Mouse (Mus musculus) ZHBTc4 (cell line): Measurements from ENCODE around the gene Ccr1.

Source experiments
- DNase-seq: peaks from one replicate; pipeline ENCODE4 v3.0.0-alpha.2; 2011; ENCODE audit warnings: low read depth, low spot score

Ccr1 gene

DNA sequence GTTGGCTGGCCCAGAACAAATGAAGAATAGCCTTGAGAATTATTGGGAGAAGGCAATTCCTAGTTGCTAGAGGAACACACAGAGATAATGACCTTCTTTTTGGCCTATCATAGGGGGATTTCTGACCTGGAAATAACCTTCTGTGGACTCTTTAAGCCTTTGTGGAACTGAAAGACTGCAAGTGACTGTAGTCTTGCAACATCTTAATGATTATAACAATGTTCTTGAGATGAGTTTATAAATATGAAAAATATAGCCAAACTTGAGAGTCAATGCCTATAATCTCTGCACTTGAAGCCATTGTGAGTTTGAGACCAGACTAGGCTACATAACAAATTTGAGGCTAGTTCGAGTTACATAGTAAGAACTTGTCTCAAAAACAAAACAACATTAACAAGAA is 11.6 kb downstream of the Ccr1 start:
- DNase-seq = no peak

DNA sequence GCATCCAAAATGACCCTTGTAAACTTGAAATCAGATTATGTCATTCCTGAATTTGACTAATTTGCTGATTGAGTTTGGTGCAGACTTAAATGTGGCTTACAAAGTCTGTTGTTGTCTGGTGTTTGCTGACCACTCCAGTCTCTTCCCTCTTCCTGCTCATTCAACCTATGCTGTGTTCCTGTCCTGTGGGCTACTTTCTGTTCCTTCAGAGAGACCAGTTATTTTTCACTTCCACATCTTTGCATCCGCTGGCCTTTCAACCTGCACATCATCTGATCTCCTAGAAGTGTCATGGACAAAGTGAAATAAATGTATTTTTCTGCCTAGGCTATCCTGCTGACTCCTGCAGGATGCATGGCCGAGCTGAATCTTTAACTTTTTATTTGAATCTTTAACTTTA is 14.9 kb downstream of the Ccr1 start:
- no peak for DNase-seq

DNA sequence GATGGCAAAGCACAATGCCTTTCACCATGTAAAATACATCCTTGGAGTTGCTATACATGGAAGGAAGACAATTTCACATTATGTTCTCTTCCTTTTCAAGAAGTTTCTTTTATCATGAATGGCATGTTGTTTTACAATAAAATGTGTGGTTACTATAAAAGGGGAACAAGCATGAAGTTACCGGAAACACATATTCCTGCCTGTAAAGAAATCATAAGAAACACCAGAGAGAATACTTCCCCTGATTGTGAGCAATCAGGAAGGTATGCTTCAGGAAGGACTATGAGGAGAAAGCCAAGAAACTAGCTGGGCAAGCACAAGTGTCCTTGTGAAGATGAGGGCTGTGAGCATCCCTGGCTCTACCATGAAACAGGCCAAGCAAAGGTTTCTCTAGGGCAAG is 17.3 kb downstream of the Ccr1 start:
- no peak for DNase-seq

DNA sequence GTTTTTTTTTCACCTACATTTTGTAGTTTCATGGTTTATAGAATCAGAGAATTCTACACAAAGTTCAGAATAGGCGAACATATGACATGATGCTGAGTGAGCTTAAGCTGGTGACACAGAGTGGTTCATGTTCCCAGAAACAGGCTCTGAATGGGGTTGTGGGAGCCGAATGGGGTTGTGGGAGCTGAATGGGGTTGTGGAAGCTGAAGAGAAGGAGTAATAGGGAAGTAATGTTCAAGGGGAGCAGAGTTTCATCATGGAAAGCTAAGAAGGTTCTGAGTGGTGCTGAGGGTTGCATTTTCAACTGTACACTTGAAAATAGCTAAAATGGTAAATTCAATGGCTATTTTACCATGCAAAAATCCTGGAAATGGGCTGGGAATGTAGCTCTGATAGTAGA is 19.1 kb downstream of the Ccr1 start:
- no peak for DNase-seq

DNA sequence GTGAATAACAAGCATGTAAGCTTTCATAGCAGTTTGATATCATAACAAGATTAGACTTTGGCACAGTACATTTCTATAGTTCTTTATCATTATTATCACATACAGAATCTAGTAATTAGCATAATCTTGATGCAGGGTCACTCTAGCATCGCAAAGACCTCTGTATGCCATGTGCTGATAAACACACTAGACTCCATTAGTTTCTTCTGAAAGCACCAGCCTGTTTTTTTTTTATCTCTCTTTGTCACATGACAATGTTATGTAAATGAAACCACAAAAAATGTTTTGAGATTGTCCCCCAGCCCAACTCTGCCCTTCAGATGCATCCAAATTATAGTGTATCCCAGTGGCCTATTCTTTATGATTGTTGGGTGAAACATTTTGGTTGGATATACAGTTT is 20.7 kb downstream of the Ccr1 start:
- no peak for DNase-seq

DNA sequence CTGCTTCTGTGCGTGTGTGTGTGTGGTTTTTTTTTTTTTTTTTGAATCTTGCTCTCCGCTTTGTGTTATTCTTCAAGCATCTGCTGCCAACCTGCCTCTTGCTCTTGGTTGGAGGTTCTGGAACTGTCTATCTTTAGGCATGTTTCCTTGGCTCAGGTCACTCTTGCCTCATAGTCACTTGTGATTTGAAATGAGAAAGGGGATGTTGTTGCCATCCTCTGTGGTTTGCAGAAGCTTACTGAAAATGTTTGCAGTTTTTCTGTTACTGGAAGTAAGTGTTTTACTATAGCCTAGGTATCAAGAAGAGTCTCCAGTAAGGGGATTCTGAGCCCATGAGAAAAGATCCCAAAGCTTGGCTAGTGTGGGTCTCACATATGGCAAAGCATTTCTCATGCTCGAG is 26.5 kb downstream of the Ccr1 start:
- no peak for DNase-seq

DNA sequence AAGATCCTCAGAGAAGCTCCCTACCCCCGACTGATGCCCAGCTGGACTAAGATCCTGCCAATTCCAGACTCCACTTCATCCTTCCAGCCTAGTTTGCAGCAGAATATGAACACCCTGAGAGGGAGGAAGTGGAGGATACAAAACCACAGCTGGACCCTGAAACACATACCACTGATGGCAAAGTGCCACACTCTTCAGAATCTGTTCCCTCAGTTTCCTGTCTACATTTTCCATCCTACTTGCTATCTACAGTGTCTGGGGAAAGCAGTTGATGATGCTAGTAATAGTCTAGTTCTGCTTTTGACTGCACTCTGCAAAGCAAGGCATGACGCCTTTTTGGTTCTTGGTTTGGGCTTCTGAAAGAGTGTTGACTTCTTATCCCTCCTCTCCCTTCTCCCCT is 27.2 kb downstream of the Ccr1 start:
- DNase-seq = no peak

DNA sequence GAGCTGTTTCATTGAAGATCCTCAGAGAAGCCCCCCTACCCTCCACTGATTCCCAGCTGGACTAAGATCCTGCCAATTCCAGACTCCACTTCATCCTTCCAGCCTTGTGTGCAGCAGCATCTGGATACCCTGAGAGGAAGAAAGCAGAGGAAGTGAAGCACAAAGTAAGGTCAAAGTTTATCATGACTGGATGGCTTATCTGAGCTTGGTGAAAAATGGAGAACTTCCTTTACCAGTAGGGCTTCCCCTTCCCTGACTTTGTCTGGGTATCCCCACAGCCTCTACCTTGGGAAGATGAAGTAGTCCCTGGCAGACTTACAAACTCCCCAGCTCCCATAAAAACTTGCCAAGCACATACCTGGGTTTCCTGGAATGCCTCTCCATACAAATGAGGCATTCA is 27.9 kb downstream of the Ccr1 start:
- DNase-seq = no peak

DNA sequence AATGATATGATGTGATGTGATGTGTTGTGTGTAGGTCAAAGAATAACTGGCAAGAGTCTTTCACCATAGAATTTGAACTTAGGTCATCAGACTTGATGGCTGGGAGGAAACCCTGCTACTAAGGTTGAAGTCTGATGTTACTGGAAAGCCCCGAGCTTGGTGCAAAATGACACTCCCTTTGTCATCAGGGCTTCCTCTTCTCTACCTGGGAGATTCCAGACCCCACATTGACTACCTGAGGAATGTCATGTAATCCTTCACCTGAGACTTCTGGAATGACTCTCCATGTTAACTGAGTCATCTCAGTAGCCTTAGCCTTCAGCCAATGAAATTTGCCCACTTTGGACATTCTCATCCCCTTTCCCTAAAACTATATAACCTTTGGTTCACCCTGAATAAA is 28.3 kb downstream of the Ccr1 start:
- DNase-seq = no peak

DNA sequence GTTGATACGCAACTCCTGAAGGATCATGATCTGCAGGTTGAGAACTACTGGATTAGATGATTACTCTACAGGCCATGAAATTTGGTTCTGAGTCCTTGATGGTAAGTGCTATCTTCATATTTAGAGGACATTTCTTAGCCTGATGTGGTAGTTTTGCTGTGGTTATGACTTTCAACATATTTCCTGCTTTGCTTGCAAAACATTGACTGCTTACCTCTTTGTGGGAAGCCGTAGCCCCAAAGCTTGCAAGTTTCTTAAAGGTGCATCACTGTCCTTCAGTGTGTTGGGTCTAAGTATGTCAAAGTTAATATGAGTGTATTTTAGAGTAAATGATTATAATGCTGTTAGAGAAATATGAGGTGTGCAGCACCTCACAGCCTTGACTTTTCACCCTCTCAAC is 30.5 kb downstream of the Ccr1 start:
- DNase-seq = no peak

DNA sequence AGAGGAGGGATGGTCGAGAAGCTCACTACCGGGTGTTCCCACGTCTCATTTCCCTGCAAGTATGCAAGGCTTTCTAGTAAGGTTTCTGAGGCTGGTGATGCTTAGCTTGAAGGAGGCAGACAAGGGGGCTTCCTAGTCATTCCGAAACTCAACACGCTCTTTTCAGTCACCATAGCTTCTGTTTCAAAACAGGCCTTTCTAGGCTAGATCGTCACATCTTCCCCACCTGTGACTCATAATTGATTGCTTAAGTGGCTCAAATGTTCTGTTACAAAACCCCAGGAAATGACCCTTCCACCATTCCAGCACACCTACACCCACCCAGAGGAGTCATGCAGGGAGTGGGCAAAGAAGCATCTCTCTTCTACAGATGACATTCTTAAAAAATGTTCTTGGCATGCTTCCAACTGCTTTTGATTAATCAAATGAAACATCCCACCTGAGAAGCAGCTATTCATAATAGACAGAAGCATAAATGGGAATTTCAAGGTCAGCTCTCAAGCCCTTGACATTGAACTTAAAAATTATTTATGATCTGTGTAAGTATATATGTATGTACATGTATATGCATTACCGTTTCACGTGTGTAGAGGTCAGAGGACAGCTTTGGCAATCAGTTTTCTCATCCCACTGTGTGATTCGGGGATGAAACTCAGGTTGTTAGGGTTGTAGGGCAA is 31.8 kb downstream of the Ccr1 start:
- peak; percentile 82 for DNase-seq

DNA sequence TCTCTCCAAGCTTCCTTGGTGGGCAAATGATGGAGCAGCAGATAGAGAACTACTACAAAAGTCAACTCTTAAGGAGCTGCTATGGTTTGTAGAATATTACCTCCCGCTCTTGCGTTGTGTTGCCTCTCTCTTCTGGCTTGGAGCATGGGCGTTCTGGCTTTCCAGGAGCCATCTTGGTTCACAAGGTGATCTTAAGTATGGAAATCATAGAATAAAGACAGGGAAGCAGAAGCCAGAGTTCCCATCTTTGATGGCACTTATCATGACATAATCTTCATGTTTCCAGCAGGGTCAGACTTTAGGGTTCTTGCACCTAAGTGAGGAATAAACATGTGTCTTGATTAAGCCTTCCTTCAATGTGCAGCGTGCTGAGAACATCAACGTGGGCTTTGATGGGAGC is 32.7 kb downstream of the Ccr1 start:
- DNase-seq = peak; percentile 79

DNA sequence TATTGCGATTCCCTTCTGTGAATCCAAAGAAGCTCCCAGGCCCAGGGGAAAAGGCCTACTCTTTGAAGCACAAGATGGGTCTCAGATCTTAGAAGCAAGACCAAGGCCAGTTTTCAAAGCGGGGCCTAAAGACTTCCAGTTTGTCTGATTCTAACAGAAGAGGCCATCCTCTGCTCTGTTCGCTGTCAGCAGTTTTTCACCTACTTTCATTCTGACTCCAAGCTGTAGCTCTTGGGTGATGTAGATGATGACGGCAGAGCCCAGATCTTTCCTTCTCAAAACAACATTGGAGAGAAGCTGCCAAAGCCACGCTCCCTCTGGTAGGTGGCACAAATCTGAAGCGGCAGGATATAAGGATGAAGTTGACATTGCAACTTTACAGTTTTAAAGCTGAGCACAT is 33.1 kb downstream of the Ccr1 start:
- DNase-seq = no peak

DNA sequence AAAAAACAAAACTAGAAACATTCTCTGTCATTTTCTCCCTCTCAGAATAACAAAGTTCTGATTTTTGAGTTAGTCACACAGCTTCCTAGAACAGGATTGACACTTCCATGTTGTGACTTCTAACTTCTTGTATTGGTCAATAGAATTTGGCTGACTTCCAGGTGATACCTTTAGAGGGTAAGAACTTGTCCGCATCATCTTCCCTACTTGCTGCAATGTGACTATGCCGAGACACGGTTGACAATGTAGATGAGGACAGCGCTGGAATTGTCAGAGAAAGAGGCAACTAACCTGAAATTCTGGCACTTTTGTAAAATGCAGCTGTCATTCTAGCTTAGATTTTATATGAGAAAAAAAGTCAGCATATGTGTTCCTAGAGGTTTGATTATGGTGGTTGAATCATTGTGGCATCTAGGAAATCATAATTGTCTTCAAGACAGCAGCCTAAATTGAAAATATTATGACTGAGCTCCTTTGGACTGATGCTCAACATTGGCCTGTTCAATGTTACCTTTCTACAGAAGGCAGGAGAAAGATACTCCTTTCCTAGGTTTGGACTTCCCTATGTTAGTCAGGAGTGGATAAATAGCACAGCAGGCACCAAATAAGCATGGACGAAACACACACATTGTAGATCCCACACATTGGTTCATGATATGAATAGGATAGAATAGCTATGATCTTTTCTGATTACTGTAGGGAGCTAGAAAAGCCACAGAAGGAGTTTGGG is 34.6 kb downstream of the Ccr1 start:
- DNase-seq = peak; percentile 87

DNA sequence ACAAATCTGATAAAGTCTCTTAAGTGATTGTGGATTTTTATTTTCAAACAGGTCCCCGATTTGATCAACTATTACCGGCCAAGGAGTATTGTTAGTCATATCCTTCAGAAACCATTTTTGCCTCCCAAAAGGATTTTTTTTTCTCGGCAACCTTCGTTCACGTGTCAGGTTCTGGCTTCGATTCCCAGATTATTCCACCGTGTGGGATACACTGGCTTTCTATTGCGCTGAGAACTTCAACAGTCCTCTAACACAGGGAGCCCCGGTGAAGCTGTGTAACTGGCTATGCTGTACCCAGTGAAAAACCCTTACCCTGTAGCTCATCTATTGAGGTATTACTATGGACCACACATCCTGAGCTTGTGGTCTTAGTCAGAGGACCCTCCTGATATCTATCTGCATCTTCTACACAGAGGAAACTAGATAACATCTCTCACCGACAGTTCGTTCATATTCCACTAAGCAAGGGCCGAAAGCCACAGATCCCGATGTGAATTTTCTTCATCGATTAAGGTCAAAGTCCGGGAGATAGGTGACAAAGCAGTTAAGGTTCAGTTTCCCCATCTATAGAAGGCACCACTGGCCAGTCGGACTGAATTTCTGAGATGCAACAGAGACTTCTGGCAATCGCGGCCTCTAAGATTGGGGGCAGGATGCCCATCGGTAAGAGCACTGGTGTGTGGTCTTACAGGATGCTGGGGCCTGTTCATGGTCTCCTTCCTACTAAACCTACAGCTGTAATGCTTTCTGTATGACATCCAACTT is 35.4 kb downstream of the Ccr1 start:
- peak; percentile 76 for DNase-seq

DNA sequence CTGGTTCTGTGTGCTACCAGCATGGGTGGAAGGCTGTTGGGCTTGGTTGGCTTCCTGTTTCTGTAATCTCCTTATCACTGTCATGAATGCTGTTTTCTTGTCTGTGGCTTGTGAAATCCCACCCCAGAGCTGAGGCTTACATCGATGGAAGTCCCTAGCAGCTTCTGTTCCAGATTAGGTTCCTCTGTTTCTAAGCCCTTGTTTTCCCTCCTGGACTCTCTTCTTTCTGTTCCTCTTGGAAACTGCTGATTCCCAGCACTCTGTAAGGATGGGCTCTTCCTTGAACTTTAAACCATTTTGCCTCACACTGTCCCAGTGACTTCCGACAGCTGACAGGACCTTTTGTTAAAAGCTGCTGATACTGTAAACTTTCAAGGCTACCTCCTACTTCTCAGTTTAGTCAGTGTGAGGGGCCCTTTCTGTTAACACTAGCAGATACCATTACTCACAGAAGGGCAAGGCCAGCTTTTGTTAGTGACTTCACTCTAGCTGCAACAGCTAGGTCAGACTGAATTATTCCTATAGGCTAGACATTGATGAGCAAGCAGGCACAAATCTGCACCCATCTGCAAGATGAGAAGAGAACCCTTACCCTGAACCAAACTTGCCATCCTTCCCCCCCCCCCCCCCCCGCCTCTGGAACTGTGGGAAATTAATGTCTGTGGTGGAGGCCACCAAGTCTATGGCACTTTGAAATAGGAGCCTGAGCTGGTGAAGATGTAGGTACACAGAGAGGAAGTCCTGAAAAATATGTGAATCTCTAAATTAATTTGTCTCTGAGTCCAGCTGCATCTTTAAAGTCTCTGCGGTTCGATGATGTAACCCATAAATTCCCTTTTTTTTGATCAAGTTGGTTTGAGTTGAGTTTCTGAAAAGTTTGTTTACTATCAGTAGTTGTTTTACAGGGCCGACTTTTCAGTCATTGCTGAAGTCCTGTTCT is 36.5 kb downstream of the Ccr1 start:
- DNase-seq = peak; percentile 77

DNA sequence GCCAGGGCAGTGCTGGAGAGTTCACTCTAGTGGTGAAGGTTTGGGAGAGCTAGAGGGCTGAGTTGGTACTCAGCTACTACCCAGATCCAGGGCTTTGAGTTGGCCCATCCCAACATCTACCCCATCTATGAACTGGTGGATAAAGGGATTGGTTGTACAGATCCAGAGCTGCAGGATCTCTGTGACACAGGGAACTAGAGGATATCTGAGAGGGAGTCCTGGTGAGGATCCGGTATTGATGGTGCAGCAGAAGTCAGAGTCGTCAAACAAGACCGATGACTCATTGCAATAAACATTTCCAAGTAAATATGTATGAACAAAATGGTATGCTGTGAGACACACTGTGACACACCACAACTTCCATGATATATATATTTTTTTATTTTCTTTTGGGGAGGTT is 37.6 kb downstream of the Ccr1 start:
- no peak for DNase-seq

DNA sequence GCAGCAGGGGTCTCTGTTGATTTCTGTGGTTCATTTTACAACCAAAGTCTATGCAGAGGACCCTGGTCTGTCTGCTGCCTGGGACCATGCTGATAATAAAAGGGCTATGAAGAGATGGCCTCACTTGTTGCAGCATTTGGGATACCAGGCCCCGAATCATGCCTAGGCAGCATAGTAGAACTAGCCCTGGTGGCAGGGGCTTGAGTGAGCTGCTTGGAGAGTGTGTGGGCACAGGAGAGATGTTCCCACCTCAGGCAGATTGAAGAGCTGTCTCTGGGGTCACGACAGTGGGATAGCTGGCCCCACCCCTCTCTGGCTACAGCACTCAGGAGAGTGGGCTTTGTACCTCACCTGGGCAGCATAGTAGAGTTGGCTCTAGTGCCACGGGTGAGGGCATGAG is 38.0 kb downstream of the Ccr1 start:
- DNase-seq = peak; percentile 76

DNA sequence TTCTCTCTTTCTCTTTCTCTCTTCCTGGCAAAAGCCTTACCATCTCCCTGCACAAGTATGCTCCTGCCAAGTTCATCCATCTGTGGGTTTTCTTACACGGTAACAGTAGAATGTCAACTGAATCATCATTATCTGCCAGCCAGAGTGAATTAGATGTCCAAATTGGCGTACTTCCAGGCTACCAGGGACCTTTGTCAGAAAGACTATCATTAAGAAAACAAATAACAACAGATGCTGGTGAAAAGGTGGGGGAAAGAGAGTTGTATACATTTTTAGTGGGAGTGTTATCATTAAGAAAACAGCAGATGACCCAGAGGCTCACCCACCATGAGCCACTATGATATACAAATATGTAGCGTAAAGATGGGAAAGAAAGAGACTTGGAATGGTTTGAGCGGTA is 38.6 kb downstream of the Ccr1 start:
- peak; percentile 70 for DNase-seq

DNA sequence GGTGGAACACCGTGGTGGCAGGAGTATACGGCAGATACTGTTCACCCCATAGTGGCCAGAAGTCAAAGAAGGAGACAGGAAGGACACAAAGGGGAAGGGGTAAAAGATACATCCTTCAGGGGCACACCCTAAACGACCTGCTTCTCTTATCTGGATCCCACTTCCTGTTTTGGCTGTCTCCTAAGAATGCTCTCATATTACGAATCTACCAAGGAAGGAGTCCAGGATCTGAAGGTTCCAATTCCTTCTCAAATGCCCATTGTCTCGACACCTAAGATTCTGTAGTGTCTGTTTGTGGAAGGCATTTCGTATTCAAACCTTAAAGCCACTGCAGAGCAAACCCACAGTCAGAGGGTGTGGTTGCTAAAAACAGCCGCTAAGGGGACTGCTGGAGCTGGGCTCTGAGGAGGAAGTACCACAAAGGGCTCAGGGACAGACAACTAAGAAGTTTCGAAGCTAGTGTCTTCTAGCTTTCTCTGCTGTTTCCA is 39.7 kb downstream of the Ccr1 start:
- DNase-seq = peak; percentile 84

DNA sequence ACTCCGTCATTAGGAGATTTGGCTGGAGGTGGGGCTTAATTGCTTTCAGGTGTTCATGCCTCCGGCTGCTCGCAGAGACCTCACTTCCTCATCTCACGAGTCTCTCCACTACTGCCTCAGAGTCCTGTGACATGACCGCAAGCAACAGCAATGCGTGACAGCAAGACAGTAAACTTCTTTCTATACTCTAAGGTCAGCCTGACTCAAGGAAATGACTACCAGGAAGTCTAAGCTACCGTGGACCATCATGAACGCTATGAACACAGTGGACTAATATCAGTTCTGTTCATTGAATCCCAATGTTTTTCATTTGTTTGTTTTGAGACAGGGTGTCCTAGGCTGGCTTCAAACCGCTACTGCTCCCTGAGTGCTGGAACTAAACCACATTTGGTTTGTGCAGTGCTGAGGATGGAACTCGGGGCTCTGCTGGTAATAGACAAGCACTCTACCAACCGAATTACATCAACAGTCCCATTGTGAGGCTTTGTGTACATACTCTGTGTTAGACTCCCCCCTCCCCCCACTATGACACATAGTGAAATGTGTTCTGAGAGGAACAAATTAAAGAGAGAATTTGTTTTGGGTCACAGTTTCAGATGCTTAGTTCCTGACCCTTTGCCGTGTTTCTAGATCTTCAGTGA is 40.3 kb downstream of the Ccr1 start:
- no peak for DNase-seq
